Mouse (Mus musculus) liver, embryonic 15.5 days (tissue): Measurements from ENCODE around the gene Tmx4. TPM values are rescaled to one million over a fixed set of nuclear protein-coding genes. Genes with fewer than 3 reads are reported as not detected.
"Not testable (repeated sequence)": the region's sequence is repeated elsewhere in the genome, so short reads cannot be mapped to it uniquely, and the experiment has no call there.

ENCODE experiments used
- ATAC-seq: fragments of 200-750 bp; cut with Nextera tagmentation; 2 replicates; pipeline ENCODE4 v1.8.0; 2017; ENCODE audit warnings: moderate number of reproducible peaks, mild to moderate bottlenecking, moderate library complexity; ENCODE audit not compliant: insufficient read depth
- H3K27ac ChIP-seq: fragments of 300-500 bp; sonication (generic); replicated peaks from 2 replicates; pipeline ENCODE4 v1.5.1; 2015; ENCODE audit warnings: mild to moderate bottlenecking, inconsistent platforms
- H3K27me3 ChIP-seq: fragments of 300-500 bp; sonication (generic); 2 replicates; pipeline ENCODE4 v1.6.1; 2015; ENCODE audit warnings: mild to moderate bottlenecking, inconsistent platforms
- H3K36me3 ChIP-seq: fragments of 300-500 bp; sonication (generic); replicated peaks from 2 replicates; pipeline ENCODE4 v1.6.1; 2015; ENCODE audit warnings: moderate library complexity, mild to moderate bottlenecking, inconsistent platforms
- H3K4me1 ChIP-seq: fragments of 300-500 bp; sonication (generic); replicated peaks from 2 replicates; pipeline ENCODE4 v1.6.1; 2015; ENCODE audit warnings: inconsistent platforms
- H3K4me2 ChIP-seq: fragments of 300-500 bp; sonication (generic); 2 replicates; pipeline ENCODE4 v1.6.1; 2015; ENCODE audit warnings: moderate library complexity, mild to moderate bottlenecking, inconsistent platforms
- H3K4me3 ChIP-seq: fragments of 300-500 bp; sonication (generic); replicated peaks from 2 replicates; pipeline ENCODE4 v1.5.1; 2015; ENCODE audit warnings: mild to moderate bottlenecking, inconsistent platforms
- H3K9ac ChIP-seq: fragments of 300-500 bp; sonication (generic); 2 replicates; pipeline ENCODE4 v1.6.1; 2015; ENCODE audit warnings: moderate library complexity, mild to moderate bottlenecking, inconsistent platforms
- H3K9me3 ChIP-seq: fragments of 300-500 bp; sonication (generic); replicated peaks from 2 replicates; pipeline ENCODE4 v1.6.1; 2016; ENCODE audit warnings: inconsistent platforms
- WGBS: fragments of 180-500 bp; shearing (Covaris S2); methylation state at CpG from one replicate; pipeline ENCODE4 v1.1.7; 2015; ENCODE audit warnings: mixed read lengths; ENCODE audit not compliant: insufficient replicate concordance; 5-methylcytosine and 5-hydroxymethylcytosine counted together
- polyA plus RNA-seq: library from polyadenylated mRNA; unstranded; fragments of >200 nt; fragmentation: Nextera tagmentation; extraction: Ambion mirVana; gene quantifications from 2 replicates; pipeline ENCODE4 v1.2.1, GENCODE M21; 2015

The Tmx4 gene
- polyA plus RNA-seq, 1 experiment from 2014 or later = 10.3 TPM

- Histone ChIP-seq H3K9ac (no peak overlapping the region), H3K4me3 (no peak overlapping the region), H3K4me2 (no peak overlapping the region), H3K27me3 (no peaks in the 10 kb centered on the region), H3K9me3 (no peaks in the 10 kb centered on the region), H3K36me3 (no peaks in the 10 kb centered on the region), H3K4me1 (peaks cover 17% of the 10 kb centered on the region), H3K27ac (no peak overlapping the region)
- ATAC-seq = no peak
- 63% methylated on average over 3 of the region's 3 CpGs for WGBS
Observed at GRCm38 (mm10) chr2:134648999-134649398, 5.1 kb upstream of the Tmx4 start.

GRCm38 (mm10) chr2:134645752-134646151 is 1.8 kb upstream of the Tmx4 start:
- no peak overlapping the region for H3K4me2 ChIP-seq
- H3K9me3 ChIP-seq = no peaks in the 10 kb centered on the region
- no peaks in the 10 kb centered on the region for H3K27me3 ChIP-seq
- H3K27ac ChIP-seq = no peak overlapping the region
- peaks cover 33% of the 10 kb centered on the region for H3K4me1 ChIP-seq
- no peak overlapping the region for H3K9ac ChIP-seq
- 34% methylated on average over 3 of the region's 3 CpGs for WGBS
- no peak for ATAC-seq
- H3K36me3 ChIP-seq = no peaks in the 10 kb centered on the region
- no peak overlapping the region for H3K4me3 ChIP-seq

GRCm38 (mm10) chr2:134645166-134645565 is 1.2 kb upstream of the Tmx4 start:
- Histone ChIP-seq H3K4me1 (peaks cover 33% of the 10 kb centered on the region), H3K27me3 (no peaks in the 10 kb centered on the region), H3K27ac (no peak overlapping the region), H3K4me2 (no peak overlapping the region), H3K9me3 (no peaks in the 10 kb centered on the region), H3K9ac (no peak overlapping the region), H3K36me3 (no peaks in the 10 kb centered on the region), H3K4me3 (no peak overlapping the region)
- no peak for ATAC-seq
- 58% methylated on average over 4 of the region's 4 CpGs for WGBS

GRCm38 (mm10) chr2:134644301-134644912 is 462 bp upstream of the Tmx4 start:
- 0 out of 2 replicates have a peak, but pooled peaks cover 2% of the 10 kb centered on the region for H3K36me3 ChIP-seq
- no peaks in the 10 kb centered on the region for H3K9me3 ChIP-seq
- H3K4me1 ChIP-seq = peaks cover 33% of the 10 kb centered on the region
- H3K27ac ChIP-seq = no peak overlapping the region
- H3K27me3 ChIP-seq = no peaks in the 10 kb centered on the region
- peak overlapping the region; percentile 91 for H3K4me2 ChIP-seq
- H3K4me3 ChIP-seq = peak overlapping the region; percentile 82
- H3K9ac ChIP-seq = no peak overlapping the region
- ATAC-seq = no peak
- WGBS = 34% methylated on average over 6 of the region's 6 CpGs

GRCm38 (mm10) chr2:134642377-134642776 is 1.6 kb downstream of the Tmx4 start:
- Histone ChIP-seq H3K9ac (no peak overlapping the region), H3K4me1 (peaks cover 33% of the 10 kb centered on the region), H3K36me3 (peaks cover 10% of the 10 kb centered on the region), H3K4me3 (peak overlapping the region; percentile 82), H3K27ac (0 out of 2 replicates have a peak overlapping the region, but pooled peaks have one; percentile 11), H3K4me2 (peak overlapping the region; percentile 91), H3K27me3 (no peaks in the 10 kb centered on the region), H3K9me3 (no peaks in the 10 kb centered on the region)
- no peak for ATAC-seq

GRCm38 (mm10) chr2:134641372-134641771 is 2.6 kb downstream of the Tmx4 start:
- Histone ChIP-seq H3K36me3 (peaks cover 12% of the 10 kb centered on the region), H3K27ac (no peak overlapping the region), H3K4me3 (no peak overlapping the region), H3K4me2 (0 out of 2 replicates have a peak overlapping the region, but pooled peaks have one; percentile 5), H3K9ac (no peak overlapping the region), H3K4me1 (peaks cover 33% of the 10 kb centered on the region), H3K9me3 (no peaks in the 10 kb centered on the region), H3K27me3 (no peaks in the 10 kb centered on the region)
- WGBS = 89% methylated on average over 5 of the region's 5 CpGs
- ATAC-seq = no peak

- Histone ChIP-seq H3K36me3 (peaks cover 14% of the 10 kb centered on the region), H3K27ac (no peak overlapping the region), H3K9me3 (no peaks in the 10 kb centered on the region), H3K4me1 (peaks cover 29% of the 10 kb centered on the region), H3K27me3 (no peaks in the 10 kb centered on the region), H3K4me3 (no peak overlapping the region), H3K9ac (no peak overlapping the region), H3K4me2 (no peak overlapping the region)
- no peak for ATAC-seq
- 66% methylated on average over 1 of the region's 1 CpGs for WGBS
Observed at GRCm38 (mm10) chr2:134640398-134640797, 3.5 kb downstream of the Tmx4 start.

GRCm38 (mm10) chr2:134628541-134628940 is 15.4 kb downstream of the Tmx4 start:
- not testable (repeated sequence) for H3K9me3 ChIP-seq, H3K4me3 ChIP-seq, H3K4me1 ChIP-seq, H3K4me2 ChIP-seq, H3K27ac ChIP-seq, H3K9ac ChIP-seq, H3K27me3 ChIP-seq, H3K36me3 ChIP-seq
- peak; percentile 80 for ATAC-seq
- WGBS = 77% methylated on average over 2 of the region's 2 CpGs

GRCm38 (mm10) chr2:134604935-134605334 is 39.0 kb downstream of the Tmx4 start:
- H3K27ac ChIP-seq = no peak overlapping the region
- H3K36me3 ChIP-seq = 0 out of 2 replicates have a peak, but pooled peaks cover 1% of the 10 kb centered on the region
- no peak overlapping the region for H3K9ac ChIP-seq
- no peak overlapping the region for H3K4me3 ChIP-seq
- no peaks in the 10 kb centered on the region for H3K27me3 ChIP-seq
- no peaks in the 10 kb centered on the region for H3K4me1 ChIP-seq
- no peak overlapping the region for H3K4me2 ChIP-seq
- ATAC-seq = no peak
- H3K9me3 ChIP-seq = no peaks in the 10 kb centered on the region

- H3K27ac ChIP-seq = no peak overlapping the region
- 79% methylated on average over 6 of the region's 6 CpGs for WGBS
- no peak overlapping the region for H3K4me3 ChIP-seq
- no peaks in the 10 kb centered on the region for H3K9me3 ChIP-seq
- H3K9ac ChIP-seq = no peak overlapping the region
- 0 out of 2 replicates have a peak, but pooled peaks cover 8% of the 10 kb centered on the region for H3K36me3 ChIP-seq
- no peaks in the 10 kb centered on the region for H3K4me1 ChIP-seq
- ATAC-seq = no peak
- H3K27me3 ChIP-seq = no peaks in the 10 kb centered on the region
- H3K4me2 ChIP-seq = no peak overlapping the region
Observed at GRCm38 (mm10) chr2:134591081-134591694, 52.8 kb downstream of the Tmx4 start.

- H3K4me1 ChIP-seq = no peaks in the 10 kb centered on the region
- no peak for ATAC-seq
- no peaks in the 10 kb centered on the region for H3K27me3 ChIP-seq
- H3K4me2 ChIP-seq = no peak overlapping the region
- 75% methylated on average over 4 of the region's 4 CpGs for WGBS
- no peak overlapping the region for H3K4me3 ChIP-seq
- H3K36me3 ChIP-seq = no peaks in the 10 kb centered on the region
- H3K9ac ChIP-seq = no peak overlapping the region
- H3K9me3 ChIP-seq = no peaks in the 10 kb centered on the region
- H3K27ac ChIP-seq = no peak overlapping the region
Observed at GRCm38 (mm10) chr2:134585243-134585642, 58.7 kb downstream of the Tmx4 start.

GRCm38 (mm10) chr2:134559422-134559821 is 84.5 kb downstream of the Tmx4 start:
- no peak overlapping the region for H3K4me3 ChIP-seq
- H3K27ac ChIP-seq = no peak overlapping the region
- H3K36me3 ChIP-seq = no peaks in the 10 kb centered on the region
- 0 out of 2 replicates have a peak, but pooled peaks cover 5% of the 10 kb centered on the region for H3K9me3 ChIP-seq
- no peaks in the 10 kb centered on the region for H3K27me3 ChIP-seq
- 65% methylated on average over 3 of the region's 3 CpGs for WGBS
- ATAC-seq = no peak
- H3K4me2 ChIP-seq = no peak overlapping the region
- no peak overlapping the region for H3K9ac ChIP-seq
- H3K4me1 ChIP-seq = no peaks in the 10 kb centered on the region
